Mouse (Mus musculus) heart, embryonic 16.5 days (tissue): ENCODE measurements around the gene Mbl1. TPM values are rescaled to one million over a fixed set of nuclear protein-coding genes. Genes with fewer than 3 reads are reported as not detected.

Source experiments
- ATAC-seq: fragments of 200-750 bp; cut with Nextera tagmentation; replicated peaks from 2 replicates; pipeline ENCODE4 v1.8.0; 2017; ENCODE audit warnings: moderate number of reproducible peaks; ENCODE audit not compliant: insufficient read depth, low FRiP score; ENCODE audit errors: extremely low read depth
- H3K27ac ChIP-seq: fragments of 300-500 bp; sonication (generic); 2 replicates; pipeline ENCODE4 v1.5.1; 2014; ENCODE audit warnings: mild to moderate bottlenecking, low read length, control low read depth, moderate library complexity
- H3K27me3 ChIP-seq: fragments of 300-500 bp; sonication (generic); 2 replicates; pipeline ENCODE4 v1.6.1; 2014; ENCODE audit warnings: low read length, mixed read lengths; ENCODE audit not compliant: control insufficient read depth, insufficient read depth
- H3K36me3 ChIP-seq: fragments of 300-500 bp; sonication (generic); 2 replicates; pipeline ENCODE4 v1.6.1; 2014; ENCODE audit not compliant: control insufficient read depth, insufficient read depth
- H3K4me1 ChIP-seq: fragments of 300-500 bp; sonication (generic); 2 replicates; pipeline ENCODE4 v1.6.1; 2014; ENCODE audit warnings: low read length, mixed read lengths; ENCODE audit not compliant: control insufficient read depth, insufficient read depth
- H3K4me2 ChIP-seq: fragments of 300-500 bp; sonication (generic); 2 replicates; pipeline ENCODE4 v1.6.1; 2014; ENCODE audit warnings: low read depth, mild to moderate bottlenecking, control low read depth, low read length
- H3K4me3 ChIP-seq: fragments of 300-500 bp; sonication (generic); 2 replicates; pipeline ENCODE4 v1.5.1; 2014; ENCODE audit warnings: mild to moderate bottlenecking, control low read depth, low read length
- H3K9ac ChIP-seq: fragments of 300-500 bp; sonication (generic); 2 replicates; pipeline ENCODE4 v1.6.1; 2014; ENCODE audit warnings: low read length, control low read depth
- H3K9me3 ChIP-seq: fragments of 300-500 bp; sonication (generic); replicated peaks from 2 replicates; pipeline ENCODE4 v1.6.1; 2016; ENCODE audit warnings: low read length; ENCODE audit not compliant: control insufficient read depth
- WGBS: fragments of 180-500 bp; shearing (Covaris S2); extraction: QIAGEN DNeasy Blood & Tissue Kit; methylation state at CpG from one replicate; pipeline ENCODE4 v1.1.7; 2014; 5-methylcytosine and 5-hydroxymethylcytosine counted together
- polyA plus RNA-seq: library from polyadenylated mRNA; unstranded; fragments of >200 nt; fragmentation: Nextera tagmentation; extraction: Ambion mirVana; gene quantifications from 2 replicates; pipeline ENCODE4 v1.2.1, GENCODE M21; 2015

Gene Mbl1
- polyA plus RNA-seq, 1 experiment from 2014 or later, result not detected

DNA sequence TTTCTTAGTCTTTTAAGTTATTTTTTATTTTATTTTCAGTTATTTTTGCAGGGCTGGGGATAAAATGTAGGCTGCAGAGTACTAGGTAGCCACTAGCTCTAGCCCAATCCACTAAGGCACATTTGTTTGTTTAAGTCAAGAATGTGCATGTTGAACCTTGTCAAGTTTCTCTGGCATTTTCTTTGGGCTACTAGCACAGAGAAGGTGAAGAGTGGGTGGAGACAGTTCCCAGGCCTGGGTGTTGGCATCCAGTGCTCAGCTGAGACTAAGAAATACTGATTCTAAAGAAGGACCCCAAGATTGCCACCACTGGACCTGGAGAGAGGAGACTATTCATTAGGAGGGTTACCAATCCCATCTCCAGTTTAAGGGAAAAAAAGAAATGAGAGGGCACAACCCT, 14.3 kb upstream of the Mbl1 start:
- no peak for ATAC-seq

DNA sequence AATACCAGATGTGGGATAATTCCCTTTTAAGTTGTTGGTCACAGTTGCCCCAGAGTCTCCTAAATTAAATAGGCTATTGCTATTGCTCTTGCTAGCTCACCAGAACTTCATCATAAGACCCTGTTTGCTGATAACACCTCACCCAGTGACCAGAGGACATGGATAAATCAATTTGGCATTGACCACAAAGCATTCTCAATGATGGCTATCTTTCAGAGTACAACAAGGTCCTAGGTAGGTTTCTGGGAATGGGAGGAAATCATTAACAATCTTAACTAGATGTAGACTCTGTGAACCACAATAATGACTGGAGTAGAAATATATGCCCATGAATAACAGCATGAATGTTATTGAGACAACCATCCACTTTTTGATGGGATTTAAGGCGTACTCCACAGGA, 10.6 kb upstream of the Mbl1 start:
- no peak overlapping the region for H3K4me3 ChIP-seq
- H3K27ac ChIP-seq, result no peak overlapping the region
- no peaks in the 10 kb centered on the region for H3K36me3 ChIP-seq
- H3K9me3 ChIP-seq, result no peaks in the 10 kb centered on the region
- H3K4me2 ChIP-seq, result no peak overlapping the region
- no peak overlapping the region for H3K9ac ChIP-seq
- H3K4me1 ChIP-seq, result no peaks in the 10 kb centered on the region
- 84% methylated on average over 1 of the region's 1 CpGs for WGBS
- no peak for ATAC-seq
- no peaks in the 10 kb centered on the region for H3K27me3 ChIP-seq

More for the DNA sequence above, 14.3 kb upstream of the Mbl1 start:
- Histone ChIP-seq H3K36me3 (no peaks in the 10 kb centered on the region), H3K27ac (no peak overlapping the region), H3K4me1 (no peaks in the 10 kb centered on the region), H3K4me2 (no peak overlapping the region), H3K9ac (no peak overlapping the region), H3K9me3 (no peaks in the 10 kb centered on the region), H3K27me3 (no peaks in the 10 kb centered on the region), H3K4me3 (no peak overlapping the region)

DNA sequence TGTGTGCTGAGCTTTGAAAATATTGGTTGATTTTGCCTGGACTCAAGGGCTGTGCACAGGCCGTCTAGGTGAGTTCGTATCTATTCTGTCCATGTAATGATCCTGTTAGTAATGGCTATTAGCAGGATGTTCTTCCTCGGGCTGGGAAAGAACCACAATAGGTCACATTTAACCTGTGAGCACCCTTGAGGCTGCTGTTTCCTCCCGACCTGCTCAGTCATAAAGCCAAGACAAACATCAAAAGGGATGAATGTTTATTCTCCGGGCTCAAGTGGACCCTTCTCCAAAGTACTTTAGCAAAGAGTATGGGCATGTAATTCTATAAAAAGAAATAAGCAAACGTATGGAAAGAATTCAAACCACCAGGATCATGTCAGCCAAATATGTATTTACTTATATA, 5.2 kb upstream of the Mbl1 start:
- H3K4me3 ChIP-seq, result no peak overlapping the region
- H3K36me3 ChIP-seq, result no peaks in the 10 kb centered on the region
- ATAC-seq, result no peak
- no peaks in the 10 kb centered on the region for H3K4me1 ChIP-seq
- H3K9ac ChIP-seq, result no peak overlapping the region
- H3K27ac ChIP-seq, result no peak overlapping the region
- H3K27me3 ChIP-seq, result no peaks in the 10 kb centered on the region
- H3K4me2 ChIP-seq, result no peak overlapping the region
- no peaks in the 10 kb centered on the region for H3K9me3 ChIP-seq
- WGBS, result 43% methylated on average over 6 of the region's 6 CpGs

DNA sequence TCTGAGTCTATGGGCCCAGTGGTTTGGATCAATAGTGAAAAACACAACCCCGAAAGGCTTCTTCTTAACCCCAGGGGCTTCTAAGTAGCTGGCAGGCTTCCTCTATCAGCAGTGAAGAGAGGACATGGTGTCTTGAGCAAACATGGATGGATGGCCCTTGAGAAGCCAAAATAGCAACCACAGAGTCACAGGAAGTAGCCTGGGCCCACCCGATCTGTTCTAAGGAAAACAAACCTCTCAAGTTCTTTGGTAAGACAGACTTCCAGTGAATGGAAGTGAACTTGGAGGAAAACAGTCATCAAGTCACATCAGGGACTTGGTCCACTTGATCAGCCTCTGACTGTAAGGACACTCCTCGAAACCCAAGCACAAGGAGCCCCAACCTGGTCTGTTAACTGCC, 4.3 kb upstream of the Mbl1 start:
- Histone ChIP-seq H3K4me3 (no peak overlapping the region), H3K4me2 (no peak overlapping the region), H3K27ac (no peak overlapping the region), H3K9me3 (no peaks in the 10 kb centered on the region), H3K27me3 (no peaks in the 10 kb centered on the region), H3K4me1 (no peaks in the 10 kb centered on the region), H3K9ac (no peak overlapping the region), H3K36me3 (no peaks in the 10 kb centered on the region)
- no peak for ATAC-seq
- 75% methylated on average over 3 of the region's 3 CpGs for WGBS

DNA sequence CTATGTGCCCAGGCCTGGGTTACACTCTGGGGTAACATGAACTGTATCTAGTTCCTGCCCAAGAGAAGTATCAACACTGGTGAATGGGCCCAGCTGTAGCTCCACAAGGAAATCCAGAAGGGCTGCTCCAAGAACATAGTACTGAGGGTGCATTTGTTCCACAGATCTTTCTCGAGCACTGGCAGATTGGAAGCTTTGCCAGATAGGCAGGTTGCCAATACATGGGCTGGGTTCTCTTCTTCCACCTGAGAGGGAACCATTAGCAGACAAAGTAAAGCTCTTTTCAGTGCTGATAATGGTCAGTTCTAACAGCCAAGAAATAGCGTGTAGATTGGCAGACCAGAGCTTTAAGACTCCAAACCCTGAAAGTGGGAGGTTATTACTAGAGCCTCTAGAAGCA, 3.9 kb upstream of the Mbl1 start:
- no peak overlapping the region for H3K4me2 ChIP-seq
- no peak for ATAC-seq

DNA sequence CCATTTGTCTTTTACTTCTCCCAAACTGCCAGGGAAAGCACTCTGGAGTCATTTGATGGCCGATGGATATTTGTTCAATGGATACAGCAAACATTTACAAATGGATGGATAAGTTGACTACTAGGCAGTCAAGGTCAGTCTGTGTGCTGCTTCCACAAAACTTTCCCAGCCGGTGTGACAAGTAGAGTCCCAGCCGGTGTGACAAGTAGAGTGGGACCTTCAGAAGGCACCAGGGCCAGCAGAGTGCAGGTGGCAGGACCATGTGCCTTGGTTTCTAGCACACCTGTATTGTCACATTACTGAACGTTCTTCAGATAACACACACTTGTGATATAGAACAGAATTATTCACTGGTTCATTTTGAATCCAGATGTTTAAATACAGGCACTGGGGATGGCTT, 8.8 kb downstream of the Mbl1 start:
- Histone ChIP-seq H3K27ac (no peak overlapping the region), H3K4me3 (no peak overlapping the region), H3K4me2 (no peak overlapping the region), H3K9ac (no peak overlapping the region), H3K9me3 (no peaks in the 10 kb centered on the region), H3K27me3 (no peaks in the 10 kb centered on the region), H3K4me1 (0 out of 2 replicates have a peak, but pooled peaks cover 3% of the 10 kb centered on the region), H3K36me3 (no peaks in the 10 kb centered on the region)
- WGBS, result 61% methylated on average over 4 of the region's 4 CpGs
- no peak for ATAC-seq

More for the DNA sequence above, 3.9 kb upstream of the Mbl1 start:
- Histone ChIP-seq H3K4me1 (no peaks in the 10 kb centered on the region), H3K27me3 (no peaks in the 10 kb centered on the region), H3K9me3 (no peaks in the 10 kb centered on the region), H3K4me3 (no peak overlapping the region), H3K9ac (no peak overlapping the region), H3K36me3 (no peaks in the 10 kb centered on the region), H3K27ac (no peak overlapping the region)
- WGBS, result 35% methylated on average over 2 of the region's 2 CpGs

DNA sequence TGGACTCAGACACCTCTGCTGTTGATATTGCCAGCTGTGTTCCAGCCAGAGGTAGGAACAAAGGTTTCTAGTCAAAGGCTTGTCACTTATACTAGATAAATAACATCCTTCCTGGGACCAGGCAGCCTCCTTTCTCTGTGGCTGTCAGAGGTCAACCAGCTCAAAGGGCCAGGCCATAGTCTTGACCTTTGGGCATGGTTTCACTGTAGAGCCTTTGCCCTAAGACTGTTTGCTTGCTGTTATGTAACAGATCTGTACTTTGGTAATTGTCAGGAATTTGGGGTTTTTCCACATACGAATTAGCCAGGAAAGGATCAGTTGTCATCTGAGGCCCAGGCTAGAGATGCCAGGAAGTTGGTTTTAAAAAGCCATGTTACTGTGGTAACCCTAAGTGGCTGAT, 9.5 kb downstream of the Mbl1 start:
- Histone ChIP-seq H3K4me3 (no peak overlapping the region), H3K4me1 (0 out of 2 replicates have a peak, but pooled peaks cover 3% of the 10 kb centered on the region), H3K9ac (no peak overlapping the region), H3K27ac (no peak overlapping the region), H3K9me3 (no peaks in the 10 kb centered on the region), H3K4me2 (no peak overlapping the region), H3K27me3 (no peaks in the 10 kb centered on the region), H3K36me3 (no peaks in the 10 kb centered on the region)
- WGBS, result 23% methylated on average over 1 of the region's 1 CpGs
- ATAC-seq, result peak; percentile 45; the same call in 1 of the 2 replicates

DNA sequence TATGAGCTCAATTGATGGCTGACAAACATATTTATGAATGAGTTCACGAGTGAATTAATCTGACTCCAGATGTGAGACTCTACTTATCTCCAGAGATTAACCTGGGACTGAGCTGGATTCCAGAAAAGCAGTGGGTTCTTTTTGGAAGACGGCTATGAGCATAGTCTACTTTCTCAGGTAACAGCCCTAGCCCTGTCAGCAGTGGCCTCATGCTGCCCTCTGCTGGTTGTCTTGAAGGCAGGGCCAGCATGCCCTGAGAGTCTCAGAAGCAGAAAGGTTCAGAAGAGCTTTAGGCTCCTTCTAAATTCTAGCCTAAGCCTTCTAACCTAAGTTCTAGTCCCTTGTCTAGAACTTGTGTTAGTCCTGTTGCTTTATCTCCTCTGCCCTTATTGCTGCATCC, 11.4 kb downstream of the Mbl1 start:
- no peak; the same call in 1 of the 2 replicates for ATAC-seq
- WGBS, result 16% methylated on average over 2 of the region's 2 CpGs
- H3K27ac ChIP-seq, result no peak overlapping the region

DNA sequence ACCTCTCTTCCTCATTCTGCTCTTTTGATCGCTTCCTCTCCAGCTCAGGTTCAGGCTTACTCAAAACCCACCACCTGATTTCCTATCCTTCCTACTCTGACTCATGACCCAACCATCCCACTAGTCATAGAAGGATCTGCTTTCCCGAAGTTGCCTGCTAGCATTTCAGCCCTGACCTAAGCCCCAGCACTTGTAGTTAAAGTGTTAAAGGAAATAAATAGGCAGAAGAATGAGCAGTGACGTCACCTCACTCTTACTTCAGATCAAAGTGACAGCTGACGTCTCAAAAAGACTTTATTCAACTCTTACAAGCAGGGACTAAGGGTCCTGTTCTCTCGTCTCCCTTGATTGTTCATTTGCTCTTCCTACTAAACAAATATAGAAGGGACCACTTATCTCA, 16.0 kb downstream of the Mbl1 start:
- H3K4me1 ChIP-seq, result peaks cover 14% of the 10 kb centered on the region
- H3K4me2 ChIP-seq, result no peak overlapping the region
- no peak overlapping the region for H3K4me3 ChIP-seq
- H3K27ac ChIP-seq, result no peak overlapping the region
- WGBS, result 38% methylated on average over 5 of the region's 5 CpGs
- H3K27me3 ChIP-seq, result no peaks in the 10 kb centered on the region
- no peaks in the 10 kb centered on the region for H3K36me3 ChIP-seq
- ATAC-seq, result no peak
- no peak overlapping the region for H3K9ac ChIP-seq
- no peaks in the 10 kb centered on the region for H3K9me3 ChIP-seq

More for the DNA sequence above, 11.4 kb downstream of the Mbl1 start:
- Histone ChIP-seq H3K27me3 (no peaks in the 10 kb centered on the region), H3K9ac (no peak overlapping the region), H3K9me3 (no peaks in the 10 kb centered on the region), H3K4me1 (peaks cover 8% of the 10 kb centered on the region; the same call in 1 of the 2 replicates), H3K4me3 (no peak overlapping the region), H3K36me3 (no peaks in the 10 kb centered on the region), H3K4me2 (no peak overlapping the region)

DNA sequence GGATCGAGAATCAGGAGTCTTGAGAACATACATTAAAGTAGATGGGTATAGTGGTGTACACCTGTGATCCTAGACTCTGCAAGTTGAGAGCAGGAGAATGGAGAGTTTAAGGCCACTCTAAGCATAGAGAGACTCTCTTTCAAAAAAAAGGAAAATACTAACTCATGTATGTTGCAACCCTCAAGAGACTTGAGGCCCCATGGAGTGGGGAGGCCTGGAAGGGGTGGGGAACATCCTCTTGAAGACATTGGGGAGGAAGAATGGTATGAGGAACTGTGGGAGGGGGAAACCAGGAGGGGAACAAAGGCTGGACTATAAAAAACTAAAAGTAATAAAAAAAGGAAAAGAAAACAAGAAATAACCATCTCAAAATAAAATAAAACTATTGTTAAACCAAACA, 17.3 kb downstream of the Mbl1 start:
- H3K4me2 ChIP-seq, result no peak overlapping the region
- 81% methylated on average over 1 of the region's 1 CpGs for WGBS
- no peak overlapping the region for H3K4me3 ChIP-seq
- peaks cover 14% of the 10 kb centered on the region for H3K4me1 ChIP-seq
- no peaks in the 10 kb centered on the region for H3K27me3 ChIP-seq
- H3K9ac ChIP-seq, result no peak overlapping the region
- 0 out of 2 replicates have a peak overlapping the region, but pooled peaks have one; percentile 16 for H3K27ac ChIP-seq
- no peaks in the 10 kb centered on the region for H3K9me3 ChIP-seq
- no peaks in the 10 kb centered on the region for H3K36me3 ChIP-seq
- no peak for ATAC-seq
